Mouse (Mus musculus): ENCODE data around the gene Drc7.
A peak's percentile ranks its signal among the peaks of the same experiment; 100 is the strongest.

The Drc7 gene

DNA sequence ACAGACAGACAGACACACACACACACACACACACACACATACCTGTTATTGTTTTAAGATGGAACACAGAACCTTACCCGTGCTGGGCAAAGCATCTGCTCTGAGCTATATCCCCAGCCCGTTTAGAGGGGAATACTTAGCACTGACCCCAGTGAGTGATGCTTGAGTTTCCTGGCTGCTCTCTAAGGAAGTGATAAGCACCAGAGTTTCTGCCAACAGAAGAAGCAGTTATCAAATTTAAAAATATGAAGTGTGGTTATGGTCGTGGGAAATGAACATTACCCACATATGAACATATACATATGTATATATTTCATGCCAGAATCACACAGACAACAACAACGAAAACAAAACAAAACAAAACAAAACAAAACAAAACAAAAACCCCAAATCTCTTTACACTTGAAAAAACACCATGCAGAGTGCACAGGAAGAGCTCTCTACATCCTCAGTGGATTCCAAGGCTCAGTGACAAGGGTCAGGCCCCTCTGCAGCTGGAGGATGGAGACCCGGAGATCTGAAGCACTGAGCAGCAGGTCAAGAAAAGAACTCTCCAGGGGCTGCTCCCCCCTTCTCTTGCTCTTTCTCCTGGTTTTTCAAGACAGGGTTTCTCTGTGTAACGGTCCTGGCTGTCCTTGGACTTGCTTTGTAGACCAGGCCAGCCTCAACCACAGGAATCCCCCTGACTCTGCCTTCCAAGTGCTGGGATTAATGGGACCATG, 5.1 kb downstream of the Drc7 start:
- no peak for DNase-seq (ENCODE audit: low read depth, low spot score)

DNA sequence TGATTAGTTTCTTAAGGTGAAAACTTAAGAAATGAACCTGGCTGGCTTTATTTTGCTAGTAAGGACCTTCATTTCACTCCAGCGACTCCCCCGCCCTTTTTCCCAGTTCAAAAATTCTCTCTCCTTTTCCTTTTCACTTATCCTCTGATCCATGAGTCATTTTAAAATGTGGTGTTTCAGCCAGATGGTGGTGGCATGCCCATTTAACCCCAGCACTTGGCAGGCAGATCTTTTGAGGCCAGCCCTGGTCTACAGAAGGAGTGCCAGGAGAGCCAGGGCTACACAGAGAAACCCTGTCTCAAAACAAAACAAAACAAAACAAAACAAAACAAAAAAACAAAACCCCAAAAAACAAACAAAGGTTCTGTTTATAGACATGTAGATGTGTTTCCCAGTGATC, 9.6 kb downstream of the Drc7 start:
- DNase-seq (ENCODE audit: low read depth, low spot score): no peak

DNA sequence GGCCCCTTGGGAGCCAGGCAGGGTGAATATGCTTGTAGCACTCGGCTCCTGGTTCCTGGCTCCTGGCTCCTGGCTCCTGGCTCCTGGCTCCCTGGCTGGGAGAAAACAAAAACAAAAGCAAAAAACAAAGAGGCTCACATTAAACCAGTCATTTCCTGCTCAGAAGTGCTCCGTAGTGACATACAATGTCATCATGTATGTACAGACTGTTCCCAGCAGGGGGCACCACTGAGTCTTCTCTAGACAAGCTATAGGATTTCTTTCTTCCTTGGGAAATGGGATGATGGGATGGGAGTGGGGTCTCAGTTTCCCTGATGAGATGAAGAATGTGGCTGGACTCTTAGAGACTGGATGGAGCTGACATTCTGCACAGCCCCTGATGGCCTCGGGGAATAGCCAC, 12.7 kb downstream of the Drc7 start:
- no peak for DNase-seq (ENCODE audit: low read depth, low spot score)

DNA sequence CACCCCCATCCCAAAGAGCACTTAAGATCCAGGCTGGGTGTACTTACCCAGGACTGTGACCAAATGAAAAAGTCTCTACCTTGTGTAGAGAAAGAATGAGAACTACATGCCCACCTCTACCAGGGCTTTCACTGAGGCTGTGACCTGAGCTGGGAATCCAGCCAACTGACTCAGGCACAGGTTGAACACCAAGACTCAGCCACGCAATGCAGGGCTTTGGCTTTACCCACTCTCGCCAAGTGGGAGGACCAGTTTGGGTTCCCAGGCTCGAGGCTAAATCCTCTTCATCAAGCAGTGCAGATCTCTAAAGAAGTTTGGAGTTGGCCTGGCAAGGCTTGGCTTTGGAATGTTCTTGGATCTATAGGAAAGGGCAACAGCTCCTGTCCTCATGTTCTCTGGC, 20.6 kb downstream of the Drc7 start:
- no peak for DNase-seq (ENCODE audit: low read depth, low spot score)

DNA sequence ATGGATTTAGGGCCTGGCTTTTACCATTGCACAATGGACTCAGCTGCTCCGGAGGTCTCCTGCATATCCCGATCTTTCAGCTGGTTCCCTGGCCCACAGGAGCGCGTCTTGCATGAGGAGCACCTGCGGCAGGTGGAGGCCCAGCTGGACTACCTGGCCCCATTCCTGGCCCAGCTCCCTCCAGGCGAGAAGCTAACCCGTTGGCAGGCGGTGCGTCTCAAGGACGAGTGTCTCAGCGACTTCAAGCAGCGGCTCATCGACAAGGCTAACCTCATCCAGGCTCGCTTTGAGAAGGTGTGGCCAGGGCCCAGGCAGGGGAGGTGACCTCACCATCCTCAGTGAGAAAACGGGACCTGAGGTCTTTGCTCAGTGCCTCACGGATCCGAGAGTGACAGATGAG, 21.2 kb downstream of the Drc7 start:
- DNase-seq (ENCODE audit: low read depth, low spot score): no peak

DNA sequence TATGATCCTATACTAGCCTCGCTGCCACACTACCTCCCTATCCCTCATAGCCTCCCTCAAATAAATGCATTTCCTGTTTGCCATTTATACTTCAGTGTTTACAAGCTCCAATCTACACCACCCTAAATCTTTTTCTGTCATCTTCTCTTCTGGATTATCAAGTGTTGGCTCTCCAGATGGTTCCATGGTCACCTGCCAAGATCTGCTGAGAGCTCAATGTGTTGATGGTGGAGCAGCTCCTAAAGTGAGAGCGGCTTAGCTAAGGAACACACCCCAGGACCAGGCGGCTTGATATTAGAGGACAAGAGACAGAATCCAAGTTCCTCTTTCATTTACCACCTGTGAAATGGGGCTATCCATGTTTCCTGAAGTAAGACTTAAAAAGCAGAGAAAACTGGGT, 23.2 kb downstream of the Drc7 start:
- DNase-seq (ENCODE audit: low read depth, low spot score): no peak

DNA sequence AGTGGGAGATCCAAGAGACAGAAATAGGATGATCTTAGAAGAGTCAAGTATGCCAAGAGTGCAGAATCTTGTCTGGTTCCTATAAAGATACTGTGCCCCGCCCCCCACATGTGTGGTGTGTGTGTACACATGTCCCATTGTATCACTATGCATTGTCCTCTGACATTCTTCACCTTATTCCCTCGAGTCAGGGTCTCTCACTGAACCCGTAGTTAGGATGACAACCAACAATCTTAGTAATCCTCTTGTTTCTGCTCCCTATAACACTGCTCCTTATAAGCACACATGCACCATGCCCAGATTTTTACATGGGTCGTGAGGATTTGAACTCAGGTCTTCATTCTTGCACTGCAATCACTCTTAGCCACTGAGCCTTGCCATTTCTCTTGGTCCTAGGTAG, 24.4 kb downstream of the Drc7 start:
- no peak for DNase-seq (ENCODE audit: low read depth, low spot score)

DNA sequence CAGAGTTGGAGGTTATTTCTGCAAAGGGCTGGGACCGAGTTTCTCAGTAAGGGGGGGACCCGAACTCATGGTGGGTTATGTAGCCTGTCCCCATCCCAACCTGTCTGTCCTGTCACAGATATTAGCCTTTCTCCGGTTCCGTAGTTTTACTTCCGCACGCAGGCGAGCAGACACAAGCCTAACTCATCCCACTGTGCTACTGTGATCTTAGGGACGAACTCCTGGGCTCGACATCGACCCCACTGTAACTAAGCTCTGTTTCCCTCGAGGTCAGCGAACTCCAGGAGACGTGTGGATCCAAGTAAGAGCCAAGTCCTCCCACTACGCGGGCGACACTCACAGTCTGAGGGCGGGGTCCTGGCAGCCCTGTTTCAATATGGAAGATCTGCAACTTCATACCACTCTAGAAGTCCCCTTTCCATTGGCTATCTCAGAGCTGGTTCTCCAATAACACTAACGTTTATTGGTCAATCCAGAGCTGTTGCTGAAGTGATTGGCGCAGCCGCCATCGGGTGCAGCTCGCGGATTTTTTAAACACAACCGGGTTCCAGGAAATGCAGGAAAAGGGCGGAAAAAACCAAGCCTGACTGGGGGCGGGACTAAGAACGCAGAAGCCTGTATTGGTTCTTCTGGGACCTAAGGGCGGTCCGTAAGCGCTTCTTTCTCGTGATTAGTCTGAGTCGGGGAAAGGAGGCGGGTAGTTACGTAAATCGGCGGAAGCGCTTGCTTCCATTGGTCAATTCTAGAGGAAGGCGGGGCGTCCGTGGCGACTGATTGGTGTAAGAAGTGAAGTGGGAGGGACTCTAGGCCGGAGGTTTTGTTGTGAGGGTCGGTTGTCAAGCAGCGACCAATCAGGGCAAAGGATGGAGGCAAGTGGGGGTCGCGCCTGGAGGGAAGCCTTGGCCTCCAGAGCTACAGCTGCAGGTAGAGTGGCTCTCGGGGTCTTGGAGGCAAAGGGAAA, 25.8 kb downstream of the Drc7 start, which contains the start of gene Katnb1:
Gene Katnb1 (plus strand): TSS at position 806 of the 961 bp plus-strand sequence.
- peak; percentile 100 for DNase-seq (ENCODE audit: low read depth, low spot score)

DNA sequence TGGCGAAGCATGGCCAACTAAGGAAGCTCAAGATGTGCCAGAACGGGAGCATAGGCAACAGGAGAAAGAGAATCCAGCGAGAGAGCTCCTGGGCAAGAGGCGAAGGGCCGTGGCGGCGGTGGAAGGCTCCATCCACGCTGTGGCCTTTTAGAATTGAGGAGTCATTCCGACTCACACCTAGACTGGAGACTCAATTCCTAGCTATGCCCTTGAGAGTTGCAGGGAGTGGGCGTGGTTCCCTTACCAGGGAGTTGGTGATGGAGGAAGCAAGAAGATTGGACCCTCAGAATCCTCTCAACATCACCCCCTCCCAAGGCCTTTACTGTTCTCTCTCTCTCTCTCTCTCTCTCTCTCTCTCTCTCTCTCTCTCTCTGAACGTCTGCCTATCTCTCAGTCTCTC, 26.7 kb downstream of the Drc7 start:
- no peak for DNase-seq (ENCODE audit: low read depth, low spot score)

DNA sequence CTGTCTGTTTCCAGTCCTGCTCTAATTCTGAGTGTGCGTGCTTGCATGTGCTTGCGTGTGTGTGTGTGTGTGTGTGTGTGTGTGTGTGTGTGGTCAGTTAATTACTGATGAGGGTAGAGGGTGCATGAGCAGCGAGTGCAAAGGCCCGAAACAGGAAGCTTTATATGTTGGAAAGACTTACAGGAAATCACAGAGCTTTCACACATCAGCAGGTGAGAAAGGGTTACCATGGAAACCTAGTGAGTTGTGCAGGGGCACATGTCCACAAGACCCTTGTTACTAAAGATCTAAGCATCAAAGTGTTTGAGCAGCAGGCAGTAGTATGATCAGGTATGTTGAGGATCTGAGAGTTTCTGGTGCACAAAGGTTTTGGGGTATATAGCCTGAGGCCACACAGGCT, 29.4 kb downstream of the Drc7 start:
- no peak for DNase-seq (ENCODE audit: low read depth, low spot score)

DNA sequence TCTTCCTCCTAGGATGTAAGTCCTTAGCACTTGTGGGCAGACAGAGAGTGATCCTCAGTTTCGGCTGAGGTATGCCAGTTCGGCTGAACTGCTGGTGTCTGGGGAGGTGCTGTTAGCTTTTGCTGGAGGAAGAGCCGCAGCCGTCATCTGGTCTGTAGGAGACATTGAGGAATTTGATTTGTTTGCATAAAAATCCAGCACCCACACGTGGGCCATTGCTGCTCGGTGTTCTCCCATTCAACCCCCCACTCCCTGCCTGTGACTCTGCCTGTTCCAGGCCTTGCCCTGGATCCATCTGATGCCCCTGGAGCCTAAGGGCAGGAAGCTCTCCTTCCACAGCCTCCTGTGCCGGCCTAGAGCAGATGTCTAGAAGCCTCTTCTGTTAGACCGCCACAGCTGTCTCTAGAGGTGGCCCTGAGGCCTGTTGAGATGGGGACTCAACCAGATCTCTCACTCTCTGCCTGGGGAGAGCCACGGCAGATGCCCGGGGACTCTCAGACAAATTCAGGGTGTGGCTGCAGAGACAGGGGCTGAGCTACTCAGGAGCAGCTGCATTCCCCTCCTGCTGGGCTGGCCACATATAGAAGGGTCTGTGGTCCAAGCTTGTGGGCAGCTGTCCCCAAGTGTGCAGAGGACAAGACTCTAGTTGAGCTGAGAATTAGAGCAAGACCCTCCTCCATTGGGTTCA, 30.0 kb downstream of the Drc7 start:
- DNase-seq (ENCODE audit: low read depth, low spot score): no peak

DNA sequence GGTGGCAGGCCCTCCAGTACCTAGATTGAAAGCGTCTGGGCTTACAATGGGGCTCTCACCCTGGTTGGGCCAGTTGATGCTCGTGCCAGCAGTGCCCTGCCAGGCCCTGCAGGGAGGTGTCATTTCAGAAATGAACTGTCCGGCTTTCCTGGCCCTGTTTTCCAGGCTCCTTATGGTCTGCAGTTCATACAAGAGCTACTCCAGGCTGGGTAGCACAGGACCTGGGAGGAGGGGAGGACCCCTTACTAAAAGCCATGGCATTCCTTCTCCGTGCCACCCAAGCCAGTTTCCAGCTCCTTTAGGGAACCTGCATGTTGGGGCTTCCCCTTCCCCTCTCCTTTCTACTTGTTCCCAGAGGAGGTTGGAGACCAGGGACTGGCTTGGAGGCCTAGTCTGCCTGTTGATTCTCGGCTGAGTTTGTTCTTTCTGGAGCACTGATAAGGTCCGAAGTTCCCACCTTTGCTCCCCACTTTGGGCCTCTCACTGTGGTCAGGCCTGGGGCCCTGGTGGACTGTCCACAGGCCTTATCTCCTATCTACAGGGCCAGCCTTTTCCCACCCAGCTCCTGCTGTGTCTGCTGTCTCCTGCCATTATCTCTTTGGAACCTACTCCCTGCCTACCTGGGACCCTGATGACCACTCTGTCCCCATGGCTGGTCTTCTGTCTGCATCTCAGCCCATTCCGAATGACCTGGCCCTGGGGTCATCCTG, 30.7 kb downstream of the Drc7 start:
- DNase-seq (ENCODE audit: low read depth, low spot score): no peak

DNA sequence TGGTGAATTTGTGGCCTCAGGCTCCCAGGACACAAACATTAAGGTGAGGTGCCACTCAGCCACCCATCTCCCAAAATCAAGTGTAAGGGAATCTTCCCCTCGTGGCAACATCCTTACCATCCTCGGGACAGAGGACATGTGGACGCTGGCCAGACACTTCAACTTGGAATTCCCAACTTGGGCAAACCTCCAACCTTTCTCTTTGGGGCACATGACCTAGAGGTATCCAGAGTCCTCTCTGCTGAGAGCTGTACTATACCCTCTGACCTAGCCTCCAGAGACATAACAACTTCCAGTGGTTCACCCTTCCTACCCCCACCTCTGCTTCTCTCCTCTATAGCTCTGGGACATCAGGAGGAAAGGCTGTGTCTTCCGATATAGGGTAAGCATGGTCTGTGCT, 38.7 kb downstream of the Drc7 start:
- DNase-seq (ENCODE audit: low read depth, low spot score): no peak

DNA sequence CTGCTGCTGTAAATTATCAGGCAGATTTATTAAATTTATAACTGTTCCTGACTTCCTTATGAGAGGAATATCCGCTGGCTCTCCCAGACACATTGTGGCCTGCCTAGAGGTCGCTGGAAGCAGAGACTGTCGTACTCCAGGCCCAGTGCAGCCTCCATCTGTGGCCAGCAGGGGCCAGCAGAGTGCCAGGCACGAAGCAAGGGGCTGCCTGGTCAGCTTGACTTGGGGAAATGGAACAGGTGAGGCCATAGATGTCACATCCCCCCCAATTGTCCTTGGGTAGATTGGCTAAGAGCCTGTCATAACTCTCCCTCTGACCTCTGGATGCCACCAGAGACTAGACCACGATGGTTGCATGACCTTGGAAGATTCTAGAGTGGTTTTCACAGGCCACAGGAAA, 44.1 kb downstream of the Drc7 start:
- no peak for DNase-seq (ENCODE audit: low read depth, low spot score)

DNA sequence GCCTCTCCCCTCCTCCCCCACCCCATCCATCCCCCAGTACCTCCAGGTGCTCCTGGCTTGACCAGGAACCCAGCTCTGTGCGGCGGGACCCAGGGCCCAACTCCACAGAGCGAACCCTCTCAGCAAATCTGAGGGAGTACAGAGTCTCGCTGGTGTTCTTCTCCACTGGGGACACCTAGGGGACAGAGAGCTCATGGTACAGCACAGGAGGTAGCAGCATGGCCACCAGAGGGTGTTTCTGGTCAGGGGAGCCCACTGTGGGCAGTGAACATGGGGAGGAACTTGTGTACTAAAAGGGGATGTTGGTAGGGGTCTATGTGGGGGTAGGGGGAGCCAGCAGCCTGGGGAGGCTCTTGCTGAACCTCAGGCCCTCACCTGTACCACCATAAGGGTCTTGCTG, 47.1 kb downstream of the Drc7 start:
- no peak for DNase-seq (ENCODE audit: low read depth, low spot score)

DNA sequence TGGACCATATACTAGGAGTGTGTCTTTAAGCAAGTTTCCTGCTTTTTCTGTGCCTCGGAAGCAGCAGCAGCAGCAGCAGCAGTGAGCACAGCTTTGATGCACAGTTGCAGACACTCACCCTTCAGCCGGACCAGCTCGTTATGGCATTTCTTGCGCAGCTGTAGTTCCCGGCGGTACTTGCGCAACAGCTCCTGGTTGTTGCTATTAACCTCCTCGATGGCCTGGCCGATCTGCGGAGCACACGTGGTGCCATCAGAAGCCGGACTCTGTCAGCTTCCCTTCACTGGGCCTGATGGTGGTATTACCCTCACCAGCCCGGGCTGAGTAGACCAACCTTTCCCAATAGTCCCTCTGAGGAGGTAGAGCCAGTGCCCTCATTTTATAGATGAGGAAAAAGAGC, 52.4 kb downstream of the Drc7 start:
- DNase-seq (ENCODE audit: low read depth, low spot score): no peak

DNA sequence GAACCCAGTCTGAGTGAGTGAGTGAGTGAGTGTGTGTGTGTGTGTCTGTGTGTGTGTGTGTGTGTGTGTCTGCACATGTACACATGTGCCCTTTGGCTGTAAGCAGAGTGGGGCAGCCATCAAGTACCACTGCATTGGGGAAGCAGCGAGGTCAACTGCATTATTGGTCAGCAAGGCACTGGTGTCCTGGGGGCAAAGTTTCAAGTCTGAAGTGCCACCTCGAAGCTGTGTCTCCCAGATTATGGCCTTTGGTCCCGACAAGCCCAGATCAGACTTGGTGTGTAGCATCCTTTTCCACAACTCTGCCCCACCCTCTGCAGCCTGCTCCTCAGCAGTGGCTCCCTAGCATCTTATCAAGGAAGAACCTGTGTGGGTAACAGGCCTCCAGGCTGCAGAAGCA, 57.7 kb downstream of the Drc7 start:
- DNase-seq (ENCODE audit: low read depth, low spot score): no peak

DNA sequence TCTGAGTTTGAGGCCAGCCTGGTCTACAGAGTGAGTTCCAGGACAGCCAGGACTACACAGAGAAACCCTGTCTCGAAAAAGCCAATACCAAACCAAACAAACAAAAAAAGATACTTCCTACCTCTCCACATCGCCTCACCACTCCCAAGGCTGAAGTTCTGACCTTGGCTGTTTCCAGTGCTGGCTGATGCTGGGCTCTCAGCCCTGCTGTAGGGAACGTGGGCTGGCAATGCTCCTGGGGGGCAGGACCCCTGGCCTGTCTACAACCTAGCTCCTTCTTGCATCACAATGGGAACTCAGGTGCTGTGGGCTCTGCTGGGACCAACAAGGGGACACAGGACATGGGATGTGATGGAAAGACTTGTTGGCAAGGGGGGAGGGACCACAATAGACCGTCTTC, 58.2 kb downstream of the Drc7 start:
- no peak for DNase-seq (ENCODE audit: low read depth, low spot score)

DNA sequence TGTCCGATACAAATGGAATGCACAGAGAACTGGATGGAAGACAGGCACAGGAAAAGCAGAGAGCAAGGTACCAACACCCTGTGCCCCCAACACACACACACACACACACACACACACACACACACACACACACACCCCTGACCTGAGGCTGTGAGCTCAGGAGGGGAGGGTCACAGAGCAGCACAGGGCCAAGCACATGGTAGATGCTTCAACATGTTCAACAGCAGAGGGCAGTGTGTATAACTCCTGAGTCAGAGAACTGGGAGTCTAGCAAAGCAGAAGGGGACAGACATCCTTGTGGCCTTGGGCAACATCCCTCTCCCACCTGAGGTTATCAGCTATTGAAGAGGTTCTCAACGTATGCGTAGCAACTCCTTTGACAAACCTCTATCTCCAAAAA, 58.8 kb downstream of the Drc7 start:
- no peak for DNase-seq (ENCODE audit: low read depth, low spot score)

DNA sequence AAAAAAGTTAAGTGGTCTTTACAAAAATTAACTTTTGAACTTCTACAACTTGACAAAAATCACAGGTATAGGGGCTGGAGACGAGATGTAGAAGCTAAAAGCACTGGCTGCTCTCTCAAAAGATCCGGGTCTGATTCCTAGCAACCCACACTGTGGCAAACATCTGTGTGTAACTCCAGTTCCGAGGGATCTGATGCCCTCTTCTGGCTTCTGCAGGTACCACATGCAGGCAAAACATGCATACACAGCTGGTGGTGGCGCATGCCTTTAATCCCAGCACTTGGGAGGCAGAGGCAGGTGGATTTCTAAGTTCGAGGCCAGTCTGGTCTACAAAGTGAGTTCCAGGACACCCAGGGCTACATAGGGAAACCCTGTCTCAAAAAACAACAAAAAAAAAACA, 68.6 kb downstream of the Drc7 start:
- no peak for DNase-seq (ENCODE audit: low read depth, low spot score)

DNA sequence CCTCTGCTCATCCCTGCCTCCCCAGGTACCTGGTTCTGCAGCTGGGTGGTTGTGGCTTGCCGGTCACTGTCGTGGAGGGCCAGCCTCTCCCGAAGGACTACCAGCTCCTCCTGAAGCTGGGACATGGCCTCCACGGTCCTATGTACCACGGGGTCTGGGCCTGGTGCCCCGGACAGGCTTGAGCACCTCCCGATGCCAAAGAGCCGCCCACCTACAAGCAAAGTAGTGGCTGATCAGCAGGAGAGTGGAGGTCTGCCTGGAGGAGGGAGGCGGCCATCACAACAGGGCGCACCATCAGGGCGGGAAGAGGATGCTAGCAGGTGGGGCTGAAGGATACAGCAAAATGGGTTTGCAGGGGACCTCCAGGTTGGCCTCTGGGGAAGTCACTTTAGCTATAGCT, 71.6 kb downstream of the Drc7 start:
- no peak for DNase-seq (ENCODE audit: low read depth, low spot score)

DNA sequence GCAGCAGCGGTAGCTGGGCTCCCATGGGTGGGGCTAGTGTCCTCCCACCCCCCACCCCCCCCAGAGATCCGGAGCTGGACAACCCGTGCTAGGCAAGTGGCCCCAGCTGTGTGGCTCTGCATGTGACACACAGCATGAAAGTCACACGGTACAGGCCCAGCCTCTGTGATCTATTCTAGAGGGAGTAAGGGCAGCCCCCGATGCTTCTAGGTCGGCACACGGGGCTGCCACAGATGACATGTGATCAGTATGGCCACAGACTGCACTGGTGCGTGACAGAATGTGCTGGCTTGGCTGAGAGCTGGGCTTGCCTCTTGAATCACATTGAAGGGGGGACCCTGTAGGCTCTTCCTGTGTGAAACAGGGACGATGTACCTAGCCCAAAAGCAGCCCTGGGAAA, 72.8 kb downstream of the Drc7 start:
- DNase-seq (ENCODE audit: low read depth, low spot score): no peak
